Mouse (Mus musculus) megakaryocyte, embryonic 14.5 days (primary cell): ENCODE data around the gene Spata21.

Experiments used
- FLI1 ChIP-seq: IDR thresholded peaks from 2 replicates; pipeline ENCODE4 v1.6.1; 2012; ENCODE audit warnings: low read length, inconsistent platforms, mixed read lengths
- GATA1 ChIP-seq: IDR thresholded peaks from 3 replicates; pipeline ENCODE4 v1.6.1; 2012; ENCODE audit warnings: mixed read lengths, low read length, inconsistent platforms, borderline replicate concordance

DNA sequence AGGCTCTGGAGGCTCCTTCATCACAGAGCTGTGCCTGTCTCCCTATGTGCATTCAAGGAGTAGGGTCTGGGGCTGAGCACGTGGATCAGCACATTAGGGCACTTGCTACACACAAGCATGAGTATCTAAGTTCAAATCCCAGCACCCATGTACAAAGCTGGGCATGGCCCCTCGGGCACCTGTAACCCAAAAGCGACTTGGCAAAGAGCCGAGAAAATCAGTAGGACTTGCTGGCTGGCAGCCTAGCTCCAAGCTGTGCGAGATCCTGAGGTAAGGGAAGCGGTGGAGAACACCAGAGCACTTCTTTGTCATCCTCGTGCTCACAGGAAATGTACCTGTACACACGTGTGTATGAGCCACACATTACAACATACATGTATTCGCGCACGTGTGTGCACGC, 35.7 kb upstream of the Spata21 start:
- TF ChIP-seq FLI1 (no peak), GATA1 (no peak)
